Mouse (Mus musculus) monocyte, adult 5-6 weeks (primary cell): ENCODE measurements around the gene Dcp1b. TPM values are rescaled to one million over a fixed set of nuclear protein-coding genes. Genes with fewer than 3 reads are reported as not detected.
"Not testable (repeated sequence)": the region's sequence is repeated elsewhere in the genome, so short reads cannot be mapped to it uniquely, and the experiment has no call there.

ENCODE experiments used
- ATAC-seq: fragments of 153-309, 156-312 bp; replicated peaks from 2 replicates; pipeline ENCODE4 v1.8.0; 2017; ENCODE audit warnings: mild to moderate bottlenecking; ENCODE audit not compliant: low TSS enrichment, insufficient number of reproducible peaks, severe bottlenecking, poor library complexity, low FRiP score
- total RNA-seq: library from RNA; stranded (forward); fragments of 200-1000, 200-491, 200-594 nt; gene quantifications from 3 replicates; pipeline ENCODE4 v1.2.3, GENCODE M21; 2017

The Dcp1b gene
- total RNA-seq, 1 experiment from 2014 or later: 15.7 TPM

GRCm38 (mm10) chr6:119193571-119194154 lies 18.6 kb downstream of the Dcp1b start:
- ATAC-seq: no peak

GRCm38 (mm10) chr6:119194161-119194560 lies 19.1 kb downstream of the Dcp1b start:
- no peak for ATAC-seq

- ATAC-seq: no peak
These were observed 19.5 kb downstream of the Dcp1b start for GRCm38 (mm10) chr6:119194601-119195000.

- no peak for ATAC-seq
These were observed 21.6 kb downstream of the Dcp1b start, which contains the start of gene Cacna1c for GRCm38 (mm10) chr6:119196382-119197305. TSS of gene Cacna1c (minus strand) at chr6:119196418.

GRCm38 (mm10) chr6:119198534-119199273 lies 23.7 kb downstream of the Dcp1b start:
- no peak for ATAC-seq

GRCm38 (mm10) chr6:119199274-119199879 lies 24.3 kb downstream of the Dcp1b start:
- no peak for ATAC-seq

- ATAC-seq: no peak
These were observed 25.3 kb downstream of the Dcp1b start for GRCm38 (mm10) chr6:119200362-119200761.

GRCm38 (mm10) chr6:119201575-119201974 lies 26.5 kb downstream of the Dcp1b start:
- ATAC-seq: 0 out of 2 replicates have a peak, but pooled peaks have one; percentile 43

GRCm38 (mm10) chr6:119204286-119204685 lies 29.2 kb downstream of the Dcp1b start:
- no peak for ATAC-seq

GRCm38 (mm10) chr6:119204915-119205314 lies 29.9 kb downstream of the Dcp1b start:
- ATAC-seq: no peak

GRCm38 (mm10) chr6:119206006-119206405 lies 31.0 kb downstream of the Dcp1b start:
- ATAC-seq: not testable (repeated sequence)

GRCm38 (mm10) chr6:119213375-119213774 lies 38.3 kb downstream of the Dcp1b start:
- no peak for ATAC-seq

- no peak for ATAC-seq
These were observed 39.1 kb downstream of the Dcp1b start for GRCm38 (mm10) chr6:119214190-119214589.

- ATAC-seq: no peak
These were observed 40.1 kb downstream of the Dcp1b start for GRCm38 (mm10) chr6:119215040-119215613.

GRCm38 (mm10) chr6:119217661-119218060 lies 42.6 kb downstream of the Dcp1b start:
- ATAC-seq: no peak

GRCm38 (mm10) chr6:119218591-119218990 lies 43.5 kb downstream of the Dcp1b start:
- no peak for ATAC-seq

- ATAC-seq: no peak
These were observed 44.3 kb downstream of the Dcp1b start for GRCm38 (mm10) chr6:119219237-119219870.

GRCm38 (mm10) chr6:119220297-119220696 lies 45.2 kb downstream of the Dcp1b start:
- peak; percentile 63; the same call in 1 of the 2 replicates for ATAC-seq
